Mouse (Mus musculus) limb, embryonic 14.5 days (tissue): ENCODE data around the gene Wdr46. TPM values are rescaled to one million over a fixed set of nuclear protein-coding genes. Genes with fewer than 3 reads are reported as not detected.
A peak's percentile ranks its signal among the peaks of the same experiment; 100 is the strongest.
"Not testable (repeated sequence)": the region's sequence is repeated elsewhere in the genome, so short reads cannot be mapped to it uniquely, and the experiment has no call there.

Source experiments
- ATAC-seq: fragments of 200-750 bp; cut with Nextera tagmentation; 2 replicates; pipeline ENCODE4 v1.8.0; 2017; ENCODE audit warnings: low read depth, moderate number of reproducible peaks, moderate TSS enrichment; ENCODE audit not compliant: low FRiP score
- DNase-seq: peaks from one replicate; pipeline ENCODE4 v3.0.0-alpha.2; 2015; ENCODE audit warnings: low spot score
- H3K27ac ChIP-seq: fragments of 300-500 bp; sonication (generic); replicated peaks from 2 replicates; pipeline ENCODE4 v1.5.1; 2014; ENCODE audit warnings: low read depth, mild to moderate bottlenecking, low read length, moderate library complexity, mixed read lengths
- H3K27me3 ChIP-seq: fragments of 300-500 bp; sonication (generic); 2 replicates; pipeline ENCODE4 v1.6.1; 2014; ENCODE audit warnings: low read length, mixed read lengths; ENCODE audit not compliant: control insufficient read depth, insufficient read depth
- H3K36me3 ChIP-seq: fragments of 300-500 bp; sonication (generic); 2 replicates; pipeline ENCODE4 v1.6.1; 2014; ENCODE audit warnings: mild to moderate bottlenecking, low read length, moderate library complexity, mixed read lengths; ENCODE audit not compliant: control insufficient read depth, insufficient read depth
- H3K4me1 ChIP-seq: fragments of 300-500 bp; sonication (generic); 2 replicates; pipeline ENCODE4 v1.6.1; 2014; ENCODE audit warnings: antibody characterized with exemption, low read length, mixed read lengths; ENCODE audit not compliant: control insufficient read depth, insufficient read depth
- H3K4me2 ChIP-seq: fragments of 300-500 bp; sonication (generic); replicated peaks from 2 replicates; pipeline ENCODE4 v1.6.1; 2014; ENCODE audit warnings: low read depth, mild to moderate bottlenecking, low read length, moderate library complexity; ENCODE audit not compliant: severe bottlenecking
- H3K4me3 ChIP-seq: fragments of 300-500 bp; sonication (generic); replicated peaks from 2 replicates; pipeline ENCODE4 v1.5.1; 2014; ENCODE audit warnings: low read length
- H3K9ac ChIP-seq: fragments of 300-500 bp; sonication (generic); 2 replicates; pipeline ENCODE4 v1.6.1; 2014; ENCODE audit warnings: mild to moderate bottlenecking, low read depth, low read length, moderate library complexity; ENCODE audit not compliant: severe bottlenecking
- H3K9me3 ChIP-seq: fragments of 300-500 bp; sonication (generic); 2 replicates; pipeline ENCODE4 v1.6.1; 2016; ENCODE audit warnings: low read length; ENCODE audit not compliant: control insufficient read depth
- POLR2A ChIP-seq: fragments of 200-500 bp; IDR thresholded peaks from 2 replicates; pipeline ENCODE4 v1.8.0; 2012; ENCODE audit warnings: inconsistent platforms, mild to moderate bottlenecking, moderate library complexity, borderline replicate concordance; ENCODE audit not compliant: insufficient read depth, insufficient read length; ENCODE audit errors: extremely low read depth
- WGBS: fragments of 180-500 bp; shearing (Covaris S2); extraction: QIAGEN DNeasy Blood & Tissue Kit; methylation state at CpG from one replicate; pipeline ENCODE4 v1.1.7; 2014; 5-methylcytosine and 5-hydroxymethylcytosine counted together
- polyA plus RNA-seq, 2 experiments: library from polyadenylated mRNA; depleted of rRNA in 1 of 2; stranded (reverse) in 1 of 2; unstranded in 1 of 2; fragments of >200 nt; fragmentation: Nextera tagmentation in 1 of 2; extraction: Ambion mirVana in 1 of 2; gene quantifications; 2 replicates each; pipeline versions ENCODE4 v1.2.1 to v1.2.3; 2012 to 2014

The Wdr46 gene
- polyA plus RNA-seq (2012; rRNA removed) (30.5 and 30.9 TPM in 2 replicates), polyA plus RNA-seq (2014; fragmentation: Nextera tagmentation; extraction: Ambion mirVana) (21.6 and 25.0 TPM in 2 replicates)

- TF ChIP-seq POLR2A: no peak
- Histone ChIP-seq H3K4me1 (peaks cover 13% of the 10 kb centered on the region), H3K27me3 (no peaks in the 10 kb centered on the region), H3K4me2 (peak within 1 kb of the TSS; percentile 90), H3K4me3 (peak within 1 kb of the TSS; percentile 79), H3K27ac (no peak within 1 kb of the TSS), H3K9ac (peak within 1 kb of the TSS; percentile 68), H3K9me3 (no peaks in the 10 kb centered on the region), H3K36me3 (peaks cover 61% of the 10 kb centered on the region)
- ATAC-seq: peak; percentile 93
- WGBS: under 1% methylated on average over 36 of the region's 36 CpGs
- peak; percentile 93 for DNase-seq
These were observed at the start of gene Wdr46, which contains the start of gene Pfdn6 for GRCm38 (mm10) chr17:33940206-33940805. Wdr46 (plus strand) TSS chr17:33940660. Pfdn6 (minus strand) TSS chr17:33940343.

DNA sequence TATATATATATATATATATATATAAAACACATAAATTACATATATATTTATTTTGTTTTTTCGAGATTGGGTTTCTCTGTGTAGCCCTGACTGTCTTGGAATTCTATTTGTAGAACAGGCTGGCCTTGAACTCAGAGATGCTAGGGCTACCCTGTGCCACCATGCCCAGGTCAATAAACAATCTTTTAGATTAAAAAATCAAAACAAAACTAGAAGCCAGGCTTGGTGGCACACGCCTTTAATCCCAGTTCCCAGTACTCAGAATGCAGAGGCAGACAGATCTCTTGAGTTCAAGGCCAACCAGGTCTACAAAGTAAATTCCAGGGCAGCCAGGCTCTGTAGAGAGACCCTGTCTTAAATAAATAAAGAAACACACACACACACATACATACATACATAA, 49.1 kb upstream of the Wdr46 start:
- H3K36me3 ChIP-seq: peaks cover under 1% of the 10 kb centered on the region; the same call in 1 of the 2 replicates
- H3K4me1 ChIP-seq: peaks cover 9% of the 10 kb centered on the region
- WGBS: 75% methylated on average over 2 of the region's 2 CpGs
- H3K4me3 ChIP-seq: no peak overlapping the region
- no peaks in the 10 kb centered on the region for H3K9me3 ChIP-seq
- no peak overlapping the region for H3K9ac ChIP-seq
- H3K4me2 ChIP-seq: no peak overlapping the region
- DNase-seq (no peak), ATAC-seq (no peak)
- no peaks in the 10 kb centered on the region for H3K27me3 ChIP-seq
- no peak for TF ChIP-seq POLR2A
- H3K27ac ChIP-seq: no peak overlapping the region

GRCm38 (mm10) chr17:33891892-33892291, 48.6 kb upstream of the Wdr46 start:
- not testable (repeated sequence) for H3K9me3 ChIP-seq, H3K27me3 ChIP-seq, H3K4me3 ChIP-seq, H3K4me2 ChIP-seq, H3K4me1 ChIP-seq, DNase-seq, H3K27ac ChIP-seq, ATAC-seq, H3K9ac ChIP-seq, H3K36me3 ChIP-seq
- WGBS: 72% methylated on average over 6 of the region's 6 CpGs

DNA sequence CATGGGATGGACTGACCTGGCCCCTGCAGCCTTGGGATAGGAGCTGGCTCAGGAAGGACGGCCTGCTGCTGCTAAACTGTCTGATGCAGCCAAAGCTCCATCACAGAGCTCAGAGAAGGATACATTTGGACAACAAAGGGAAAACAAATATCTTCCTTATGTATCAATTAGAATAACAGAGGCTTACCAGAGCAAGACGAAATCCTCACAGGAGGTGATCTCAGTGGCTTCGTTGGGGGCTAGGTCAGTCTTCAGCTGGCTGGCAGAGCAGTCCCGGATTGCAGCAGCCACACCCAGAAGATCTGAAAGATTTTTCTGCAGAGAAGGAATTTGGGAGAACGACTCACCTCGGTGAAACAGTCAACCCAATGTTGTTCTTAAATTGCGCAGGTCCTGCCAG, 48.0 kb upstream of the Wdr46 start:
- WGBS: 27% methylated on average over 7 of the region's 7 CpGs
- H3K27me3 ChIP-seq: no peaks in the 10 kb centered on the region
- no peak overlapping the region for H3K9ac ChIP-seq
- H3K9me3 ChIP-seq: no peaks in the 10 kb centered on the region
- DNase-seq: no peak
- no peak for TF ChIP-seq POLR2A
- peaks cover 9% of the 10 kb centered on the region for H3K4me1 ChIP-seq
- ATAC-seq: no peak
- no peaks in the 10 kb centered on the region for H3K36me3 ChIP-seq
- no peak overlapping the region for H3K4me2 ChIP-seq
- no peak overlapping the region for H3K4me3 ChIP-seq
- H3K27ac ChIP-seq: no peak overlapping the region

DNA sequence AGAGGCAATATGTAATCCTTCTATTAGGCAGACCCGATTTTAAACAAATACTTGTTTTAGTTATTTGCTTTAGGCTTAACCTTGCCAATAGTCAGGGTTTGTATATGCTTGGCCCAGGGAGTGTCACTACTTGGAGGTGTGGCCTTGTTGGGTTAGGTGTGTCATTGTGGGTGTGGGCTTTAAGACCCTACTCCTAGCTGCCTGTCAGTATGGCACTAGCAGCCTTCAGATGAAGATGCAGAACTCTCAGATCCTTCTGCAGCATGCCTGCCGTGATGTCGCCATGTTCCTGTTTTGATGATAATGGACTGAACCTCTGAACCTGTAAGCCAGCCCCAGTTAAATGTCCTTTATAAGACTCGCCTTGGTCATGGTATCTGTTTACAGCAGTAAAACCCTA, 47.4 kb upstream of the Wdr46 start:
- H3K9ac ChIP-seq, H3K9me3 ChIP-seq, H3K4me3 ChIP-seq, DNase-seq, H3K4me1 ChIP-seq, H3K27me3 ChIP-seq, H3K4me2 ChIP-seq, H3K27ac ChIP-seq, ATAC-seq, H3K36me3 ChIP-seq: not testable (repeated sequence)
- 74% methylated on average over 4 of the region's 4 CpGs for WGBS
